13 mouse cellular contexts compared by ENCODE assay signal in genomic region chr10:59182306-59182705, GRCm38 (mm10).
"Had no signal": no experiment of that assay in that cellular context is flagged by ENCODE, and none has a peak within 500 bp of the region (broad histone marks: within the 10 kb centered on the region; RNA-seq: fewer than 3 reads in every experiment).

No protein-coding gene starts in this region.

- H3K27me3 ChIP-seq: hindbrain, embryonic 15.5 days; lung, embryonic 15.5 days; midbrain, embryonic 12.5 days had no signal

- H3K4me1 ChIP-seq: hindbrain, embryonic 15.5 days; lung, embryonic 15.5 days; midbrain, embryonic 12.5 days had no signal

- H3K9me3 ChIP-seq: hindbrain, embryonic 15.5 days; lung, embryonic 15.5 days; midbrain, embryonic 12.5 days had no signal

- H3K4me3 ChIP-seq: hindbrain, embryonic 15.5 days; left cerebral cortex, adult 2 months; lung, embryonic 15.5 days; midbrain, embryonic 12.5 days had no signal

- H3K27ac ChIP-seq: hindbrain, embryonic 15.5 days; left cerebral cortex, adult 2 months; liver, embryonic 14.5 days; lung, embryonic 15.5 days; macrophage; midbrain, embryonic 12.5 days had no signal

- H3K4me2 ChIP-seq: hindbrain, embryonic 15.5 days; liver, embryonic 11.5 days; lung, embryonic 15.5 days; midbrain, embryonic 12.5 days had no signal

- ATAC-seq: intestine, postnatal 0 days; midbrain, embryonic 16.5 days had no signal

- DNase-seq: kidney, postnatal 4 days; layer of hippocampus, adult 9-11 months; lung, adult 18-20 months; thymus, postnatal 25 days had no signal

- H3K9ac ChIP-seq: hindbrain, embryonic 15.5 days; liver, embryonic 14.5 days; lung, embryonic 15.5 days; midbrain, embryonic 12.5 days had no signal
